Mouse (Mus musculus): ENCODE results near the gene Nccrp1. TPM values are rescaled to one million over a fixed set of nuclear protein-coding genes. Genes with fewer than 3 reads are reported as not detected.

Nccrp1 gene
- polyA plus RNA-seq, 1 experiment, result not detected

GRCm38 (mm10) chr7:28505585-28505984 is 41.5 kb downstream of the Nccrp1 start:
- H3K27ac ChIP-seq (ENCODE audit: insufficient read depth, low read depth, low read length), result no peak overlapping the region
- TF ChIP-seq POLR2A (IDR thresholded peaks at IDR 0.05; ENCODE audit: insufficient read depth, low read depth, low read length), result no peak
- TF ChIP-seq CTCF (IDR thresholded peaks at IDR 0.05; ENCODE audit: insufficient read depth, low read depth, low read length), result no peak
- 28% methylated on average over 5 of the region's 5 CpGs for WGBS
- H3K4me3 ChIP-seq (ENCODE audit: insufficient read depth, low read depth, low read length), result no peak overlapping the region
- peaks cover 4% of the 10 kb centered on the region; the same call in 1 of the 2 replicates for H3K4me1 ChIP-seq (ENCODE audit: control insufficient read depth, insufficient read depth, low read length)

- peaks cover 5% of the 10 kb centered on the region; the same call in 1 of the 2 replicates for H3K4me1 ChIP-seq (ENCODE audit: control insufficient read depth, insufficient read depth, low read length)
- TF ChIP-seq CTCF (IDR thresholded peaks at IDR 0.05; ENCODE audit: insufficient read depth, low read depth, low read length), result no peak
- TF ChIP-seq POLR2A (IDR thresholded peaks at IDR 0.05; ENCODE audit: insufficient read depth, low read depth, low read length), result no peak
- WGBS, result 85% methylated on average over 11 of the region's 11 CpGs
- no peak overlapping the region for H3K4me3 ChIP-seq (ENCODE audit: insufficient read depth, low read depth, low read length)
- no peak overlapping the region for H3K27ac ChIP-seq (ENCODE audit: insufficient read depth, low read depth, low read length)
These were observed 51.6 kb downstream of the Nccrp1 start for GRCm38 (mm10) chr7:28495426-28495825.

Other genes starting within 250 kb of the Nccrp1 start
- not detected in 2 replicates for gene Dll3, start 245.0 kb downstream of the Nccrp1 start, polyA plus RNA-seq (2012; ENCODE audit: insufficient read depth, insufficient read length, low replicate concordance, missing spikeins)
- not detected in 2 replicates for gene Timm50, start 235.2 kb downstream of the Nccrp1 start, polyA plus RNA-seq (2012; ENCODE audit: insufficient read depth, insufficient read length, low replicate concordance, missing spikeins)
- gene Supt5, start 208.5 kb downstream of the Nccrp1 start, polyA plus RNA-seq (2012; ENCODE audit: insufficient read depth, insufficient read length, low replicate concordance, missing spikeins), result not detected in 2 replicates
- gene Rps16, start 196.6 kb downstream of the Nccrp1 start, polyA plus RNA-seq (2012; ENCODE audit: insufficient read depth, insufficient read length, low replicate concordance, missing spikeins), result 767 TPM in 1 of 2 replicates, not detected in the other
- not detected in 2 replicates for gene Plekhg2, start 174.7 kb downstream of the Nccrp1 start, polyA plus RNA-seq (2012; ENCODE audit: insufficient read depth, insufficient read length, low replicate concordance, missing spikeins)
- not detected in 2 replicates for gene Zfp36, start 167.0 kb downstream of the Nccrp1 start, polyA plus RNA-seq (2012; ENCODE audit: insufficient read depth, insufficient read length, low replicate concordance, missing spikeins)
- not detected in 2 replicates for gene Med29, start 154.5 kb downstream of the Nccrp1 start, polyA plus RNA-seq (2012; ENCODE audit: insufficient read depth, insufficient read length, low replicate concordance, missing spikeins)
- gene Paf1, start 154.3 kb downstream of the Nccrp1 start, polyA plus RNA-seq (2012; ENCODE audit: insufficient read depth, insufficient read length, low replicate concordance, missing spikeins), result 1,326 TPM in 1 of 2 replicates, not detected in the other
- not detected in 2 replicates for gene Gmfg, start 109.8 kb downstream of the Nccrp1 start, polyA plus RNA-seq (2012; ENCODE audit: insufficient read depth, insufficient read length, low replicate concordance, missing spikeins)
- not detected in 2 replicates for gene Lrfn1, start 95.3 kb downstream of the Nccrp1 start, polyA plus RNA-seq (2012; ENCODE audit: insufficient read depth, insufficient read length, low replicate concordance, missing spikeins)
- gene Ifnl2, start 36.8 kb downstream of the Nccrp1 start, polyA plus RNA-seq (2012; ENCODE audit: insufficient read depth, insufficient read length, low replicate concordance, missing spikeins), result not detected in 2 replicates
- gene Ifnl3, start 24.4 kb downstream of the Nccrp1 start, polyA plus RNA-seq (2012; ENCODE audit: insufficient read depth, insufficient read length, low replicate concordance, missing spikeins), result not detected in 2 replicates
- not detected in 2 replicates for gene Sycn, start 6.4 kb downstream of the Nccrp1 start, polyA plus RNA-seq (2012; ENCODE audit: insufficient read depth, insufficient read length, low replicate concordance, missing spikeins)
- gene Samd4b, start 50.9 kb upstream of the Nccrp1 start, polyA plus RNA-seq (2012; ENCODE audit: insufficient read depth, insufficient read length, low replicate concordance, missing spikeins), result not detected in 2 replicates
- gene Pak4, start 50.9 kb upstream of the Nccrp1 start, polyA plus RNA-seq (2012; ENCODE audit: insufficient read depth, insufficient read length, low replicate concordance, missing spikeins), result not detected in 2 replicates
- gene Acp7, start 84.1 kb upstream of the Nccrp1 start, polyA plus RNA-seq (2012; ENCODE audit: insufficient read depth, insufficient read length, low replicate concordance, missing spikeins), result not detected in 2 replicates
- not detected in 2 replicates for gene Fbxo27, start 145.6 kb upstream of the Nccrp1 start, polyA plus RNA-seq (2012; ENCODE audit: insufficient read depth, insufficient read length, low replicate concordance, missing spikeins)
- not detected in 2 replicates for gene Fbxo17, start 169.6 kb upstream of the Nccrp1 start, polyA plus RNA-seq (2012; ENCODE audit: insufficient read depth, insufficient read length, low replicate concordance, missing spikeins)
- not detected in 2 replicates for gene Mrps12, start 194.6 kb upstream of the Nccrp1 start, polyA plus RNA-seq (2012; ENCODE audit: insufficient read depth, insufficient read length, low replicate concordance, missing spikeins)
- not detected in 2 replicates for gene Sars2, start 194.7 kb upstream of the Nccrp1 start, polyA plus RNA-seq (2012; ENCODE audit: insufficient read depth, insufficient read length, low replicate concordance, missing spikeins)
- not detected in 2 replicates for gene Ccer2, start 208.9 kb upstream of the Nccrp1 start, polyA plus RNA-seq (2012; ENCODE audit: insufficient read depth, insufficient read length, low replicate concordance, missing spikeins)
- not detected in 2 replicates for gene Sirt2, start 219.5 kb upstream of the Nccrp1 start, polyA plus RNA-seq (2012; ENCODE audit: insufficient read depth, insufficient read length, low replicate concordance, missing spikeins)
- not detected in 2 replicates for gene Nfkbib, start 220.3 kb upstream of the Nccrp1 start, polyA plus RNA-seq (2012; ENCODE audit: insufficient read depth, insufficient read length, low replicate concordance, missing spikeins)
- gene Rinl, start 241.7 kb upstream of the Nccrp1 start, polyA plus RNA-seq (2012; ENCODE audit: insufficient read depth, insufficient read length, low replicate concordance, missing spikeins), result not detected in 2 replicates